Mouse (Mus musculus) neural tube, embryonic 15.5 days (tissue): ENCODE results near the gene Zfp661. TPM values are rescaled to one million over a fixed set of nuclear protein-coding genes. Genes with fewer than 3 reads are reported as not detected.

Experiments used
- polyA plus RNA-seq: library from polyadenylated mRNA; unstranded; fragments of >200 nt; fragmentation: Nextera tagmentation; extraction: Ambion mirVana; gene quantifications from 2 replicates; pipeline ENCODE4 v1.2.1, GENCODE M21; 2015

The Zfp661 gene
- polyA plus RNA-seq, 1 experiment from 2014 or later = 6.5 TPM

Other genes starting within 250 kb of the Zfp661 start
- gene Astl, start 248.5 kb downstream of the Zfp661 start, polyA plus RNA-seq = not detected in 2 replicates
- gene Adra2b, start 223.9 kb downstream of the Zfp661 start, polyA plus RNA-seq = 0.60 and 0.72 TPM in 2 replicates
- 0.05 and 0.32 TPM in 2 replicates for gene Gpat2, start 161.9 kb downstream of the Zfp661 start, polyA plus RNA-seq
- gene Fahd2a, start 142.5 kb downstream of the Zfp661 start, polyA plus RNA-seq = 31.2 and 36.4 TPM in 2 replicates
- gene Kcnip3, start 65.0 kb downstream of the Zfp661 start, polyA plus RNA-seq = 6.5 and 9.3 TPM in 2 replicates
- gene Prom2, start 45.6 kb downstream of the Zfp661 start, polyA plus RNA-seq = 0.06 and 0.50 TPM in 2 replicates
- gene Mrps5, start 128 bp upstream of the Zfp661 start, polyA plus RNA-seq = 141 and 147 TPM in 2 replicates
- gene Mal, start 69.6 kb upstream of the Zfp661 start, polyA plus RNA-seq = 7.0 and 8.0 TPM in 2 replicates
- gene Mall, start 142.8 kb upstream of the Zfp661 start, polyA plus RNA-seq = 0.99 and 2.6 TPM in 2 replicates
- gene Nphp1, start 201.8 kb upstream of the Zfp661 start, polyA plus RNA-seq = 11.8 and 16.9 TPM in 2 replicates
- 54.4 and 61.3 TPM in 2 replicates for gene Mtln, start 205.4 kb upstream of the Zfp661 start, polyA plus RNA-seq
- 5.3 and 13.7 TPM in 2 replicates for gene Bub1, start 244.8 kb upstream of the Zfp661 start, polyA plus RNA-seq